Mouse (Mus musculus) E14TG2a.4 (cell line): ENCODE data around the gene Smim15.

Source experiments
- CTCF ChIP-seq: conservative IDR thresholded peaks from 2 replicates; pipeline ENCODE4 v1.5.1; 2014; ENCODE audit warnings: low read length
- NANOG ChIP-seq: IDR thresholded peaks from 2 replicates; pipeline ENCODE4 v1.6.1; 2014; ENCODE audit warnings: borderline replicate concordance, low read length, mixed read lengths

GRCm38 (mm10) chr13:108013110-108013509 lies 31.1 kb upstream of the Smim15 start:
- TF ChIP-seq CTCF: no peak
- TF ChIP-seq NANOG: no peak
